Mouse (Mus musculus): ENCODE measurements around the gene Ttll3.

Gene Ttll3

GRCm38 (mm10) chr6:113458635-113459034, 69.6 kb downstream of the Ttll3 start:
- DNase-seq (ENCODE audit: low spot score), result no peak

DNA sequence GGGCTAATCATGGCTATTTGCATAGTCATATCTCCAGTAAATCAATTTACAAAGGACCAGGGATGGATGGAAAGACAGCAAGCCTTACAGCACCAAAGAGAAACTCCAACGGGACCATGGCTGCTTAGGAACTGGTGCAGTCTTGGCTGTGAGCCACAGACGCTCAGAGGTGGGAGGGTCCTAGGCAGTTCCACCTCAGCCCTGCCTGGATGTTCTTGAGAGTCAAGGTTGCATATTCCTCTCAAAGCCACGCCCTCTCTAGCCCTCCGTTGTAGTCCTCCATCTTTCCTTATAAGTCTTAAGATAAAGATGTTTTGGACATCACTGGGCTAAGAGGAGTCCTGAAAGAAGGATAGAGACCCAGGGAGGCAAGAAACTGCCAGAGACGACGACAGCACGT, 75.0 kb downstream of the Ttll3 start:
- DNase-seq (ENCODE audit: low spot score), result no peak

Data from layer of hippocampus, adult 9-10 months (tissue).